Mouse (Mus musculus): ENCODE results near the gene Sned1.

DNA sequence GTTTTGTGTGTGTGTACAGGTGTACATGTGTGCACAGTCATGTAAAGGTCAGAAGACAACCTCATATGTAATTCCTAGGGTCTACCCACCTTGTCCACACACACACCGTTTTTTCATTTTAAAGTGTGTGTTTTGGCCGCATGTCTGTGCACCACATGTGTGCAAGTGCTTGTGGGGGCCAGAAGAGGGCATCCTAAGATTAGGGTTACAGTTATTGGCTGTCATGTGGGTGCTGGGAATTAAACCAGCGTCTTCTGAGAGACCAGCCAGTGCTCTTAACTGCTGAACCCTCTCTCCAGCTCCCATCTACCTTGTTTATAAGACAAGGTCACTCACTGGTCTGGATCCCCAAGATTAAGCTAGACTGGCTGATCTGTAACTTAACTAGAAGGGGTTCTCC is 40.7 kb upstream of the Sned1 start:
- no peak for TF ChIP-seq CTCF (IDR thresholded peaks at IDR 0.05)
- TF ChIP-seq POLR2A (IDR thresholded peaks at IDR 0.05; ENCODE audit: insufficient read depth, low read depth, low read length): no peak

Data from heart, adult 2 months (tissue).